Mouse (Mus musculus) intestine, embryonic 16.5 days (tissue): ENCODE results near the gene Smyd1. TPM values are rescaled to one million over a fixed set of nuclear protein-coding genes. Genes with fewer than 3 reads are reported as not detected.

ENCODE experiments used
- ATAC-seq: fragments of 200-750 bp; cut with Nextera tagmentation; 2 replicates; pipeline ENCODE4 v1.8.0; 2017; ENCODE audit warnings: moderate TSS enrichment, moderate library complexity
- H3K27ac ChIP-seq: fragments of 300-500 bp; sonication (generic); 2 replicates; pipeline ENCODE4 v1.5.1; 2014; ENCODE audit warnings: mild to moderate bottlenecking, low read length
- H3K27me3 ChIP-seq: fragments of 300-500 bp; sonication (generic); replicated peaks from 2 replicates; pipeline ENCODE4 v1.6.1; 2014; ENCODE audit warnings: low read length, control low read depth, mixed read lengths; ENCODE audit not compliant: control insufficient read depth, insufficient read depth
- H3K36me3 ChIP-seq: fragments of 300-500 bp; sonication (generic); 2 replicates; pipeline ENCODE4 v1.6.1; 2014; ENCODE audit warnings: low read length, control low read depth; ENCODE audit not compliant: control insufficient read depth, insufficient read depth
- H3K4me1 ChIP-seq: fragments of 300-500 bp; sonication (generic); 2 replicates; pipeline ENCODE4 v1.6.1; 2014; ENCODE audit warnings: low read length, control low read depth, mixed read lengths; ENCODE audit not compliant: control insufficient read depth, insufficient read depth
- H3K4me2 ChIP-seq: fragments of 300-500 bp; sonication (generic); 2 replicates; pipeline ENCODE4 v1.6.1; 2014; ENCODE audit warnings: low read depth, low read length, control low read depth
- H3K4me3 ChIP-seq: fragments of 300-500 bp; sonication (generic); 2 replicates; pipeline ENCODE4 v1.5.1; 2014; ENCODE audit warnings: mild to moderate bottlenecking, low read length
- H3K9ac ChIP-seq: fragments of 300-500 bp; sonication (generic); 2 replicates; pipeline ENCODE4 v1.6.1; 2014; ENCODE audit warnings: low read depth, low read length
- H3K9me3 ChIP-seq: fragments of 300-500 bp; sonication (generic); 2 replicates; pipeline ENCODE4 v1.6.1; 2016; ENCODE audit warnings: low read length, control low read depth; ENCODE audit not compliant: control insufficient read depth
- WGBS: fragments of 180-500 bp; shearing (Covaris S2); extraction: QIAGEN DNeasy Blood & Tissue Kit; methylation state at CpG from one replicate; pipeline ENCODE4 v1.1.7; 2014; 5-methylcytosine and 5-hydroxymethylcytosine counted together
- polyA plus RNA-seq: library from polyadenylated mRNA; unstranded; fragments of >200 nt; fragmentation: Nextera tagmentation; extraction: Ambion mirVana; gene quantifications from 2 replicates; pipeline ENCODE4 v1.2.1, GENCODE M21; 2015

The Smyd1 gene
- polyA plus RNA-seq, 1 experiment from 2014 or later, result 0.34 TPM

GRCm38 (mm10) chr6:71211917-71212316 lies 110.1 kb downstream of the Smyd1 start:
- WGBS, result 69% methylated on average over 7 of the region's 7 CpGs
- Histone ChIP-seq H3K27ac (no peak overlapping the region), H3K4me1 (no peaks in the 10 kb centered on the region), H3K4me3 (no peak overlapping the region), H3K9ac (no peak overlapping the region), H3K36me3 (no peaks in the 10 kb centered on the region), H3K27me3 (no peaks in the 10 kb centered on the region), H3K4me2 (no peak overlapping the region), H3K9me3 (no peaks in the 10 kb centered on the region)
- ATAC-seq, result no peak

DNA sequence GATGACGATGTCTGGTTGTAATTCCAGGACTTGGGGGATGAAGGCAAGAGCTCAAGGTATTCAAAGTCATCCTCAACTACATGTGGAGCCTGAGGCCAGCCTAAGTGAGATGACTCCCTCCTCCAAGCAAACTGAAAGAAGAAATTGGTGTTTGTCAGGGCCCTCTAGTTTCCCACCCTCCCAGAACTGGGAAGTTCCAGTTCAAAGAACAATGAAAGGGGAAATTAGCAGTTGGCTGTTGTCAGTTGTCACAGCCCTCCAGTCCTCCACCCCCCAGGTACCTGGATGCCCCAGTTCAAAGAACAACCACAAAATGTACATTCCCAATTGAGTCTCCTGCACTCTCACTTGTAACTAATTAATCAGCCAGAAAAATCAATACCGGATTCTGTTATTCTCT lies 113.3 kb downstream of the Smyd1 start:
- no peak overlapping the region for H3K9ac ChIP-seq
- no peak overlapping the region for H3K4me2 ChIP-seq
- no peak overlapping the region for H3K4me3 ChIP-seq
- no peaks in the 10 kb centered on the region for H3K4me1 ChIP-seq
- no peak for ATAC-seq
- H3K27me3 ChIP-seq, result no peaks in the 10 kb centered on the region
- WGBS, result 81% methylated on average over 2 of the region's 2 CpGs
- no peaks in the 10 kb centered on the region for H3K9me3 ChIP-seq
- no peaks in the 10 kb centered on the region for H3K36me3 ChIP-seq
- no peak overlapping the region for H3K27ac ChIP-seq

GRCm38 (mm10) chr6:71204166-71204565 lies 117.9 kb downstream of the Smyd1 start:
- no peaks in the 10 kb centered on the region for H3K9me3 ChIP-seq
- 82% methylated on average over 8 of the region's 8 CpGs for WGBS
- H3K4me3 ChIP-seq, result no peak overlapping the region
- no peak overlapping the region for H3K4me2 ChIP-seq
- no peaks in the 10 kb centered on the region for H3K4me1 ChIP-seq
- H3K36me3 ChIP-seq, result no peaks in the 10 kb centered on the region
- no peak overlapping the region for H3K27ac ChIP-seq
- no peak for ATAC-seq
- no peaks in the 10 kb centered on the region for H3K27me3 ChIP-seq
- no peak overlapping the region for H3K9ac ChIP-seq

DNA sequence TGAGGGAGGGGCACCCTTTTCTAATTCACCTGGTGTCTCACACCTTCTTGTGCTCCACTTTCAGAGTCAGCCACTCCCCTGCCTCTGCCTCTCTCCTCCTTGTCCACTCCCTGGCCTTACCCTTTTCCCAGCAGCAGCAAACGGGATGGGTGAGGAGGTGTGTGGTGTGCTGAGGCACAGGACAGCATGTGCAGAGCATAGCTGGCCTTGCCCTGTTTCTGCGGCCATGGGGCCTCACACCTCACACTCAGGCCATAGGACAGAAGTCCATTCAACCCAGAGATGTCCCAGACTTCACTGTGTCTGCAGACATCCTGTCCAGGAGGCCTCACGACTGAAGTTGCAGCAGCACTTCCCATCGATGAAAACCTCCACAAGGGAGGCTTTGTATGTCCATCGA lies 118.4 kb downstream of the Smyd1 start:
- no peak for ATAC-seq
- H3K27me3 ChIP-seq, result no peaks in the 10 kb centered on the region
- H3K4me3 ChIP-seq, result no peak overlapping the region
- no peaks in the 10 kb centered on the region for H3K9me3 ChIP-seq
- H3K9ac ChIP-seq, result no peak overlapping the region
- WGBS, result 70% methylated on average over 5 of the region's 5 CpGs
- no peaks in the 10 kb centered on the region for H3K36me3 ChIP-seq
- H3K4me2 ChIP-seq, result no peak overlapping the region
- no peak overlapping the region for H3K27ac ChIP-seq
- H3K4me1 ChIP-seq, result no peaks in the 10 kb centered on the region

GRCm38 (mm10) chr6:71201925-71202324 lies 120.1 kb downstream of the Smyd1 start:
- peak overlapping the region; percentile 47 for H3K9ac ChIP-seq
- H3K4me3 ChIP-seq, result peak overlapping the region; percentile 35
- no peaks in the 10 kb centered on the region for H3K27me3 ChIP-seq
- peak overlapping the region; percentile 23 for H3K4me2 ChIP-seq
- ATAC-seq, result 0 out of 2 replicates have a peak, but pooled peaks have one; percentile 3
- WGBS, result 52% methylated on average over 5 of the region's 5 CpGs
- H3K36me3 ChIP-seq, result no peaks in the 10 kb centered on the region
- no peaks in the 10 kb centered on the region for H3K9me3 ChIP-seq
- no peaks in the 10 kb centered on the region for H3K4me1 ChIP-seq
- peak overlapping the region; percentile 36 for H3K27ac ChIP-seq

DNA sequence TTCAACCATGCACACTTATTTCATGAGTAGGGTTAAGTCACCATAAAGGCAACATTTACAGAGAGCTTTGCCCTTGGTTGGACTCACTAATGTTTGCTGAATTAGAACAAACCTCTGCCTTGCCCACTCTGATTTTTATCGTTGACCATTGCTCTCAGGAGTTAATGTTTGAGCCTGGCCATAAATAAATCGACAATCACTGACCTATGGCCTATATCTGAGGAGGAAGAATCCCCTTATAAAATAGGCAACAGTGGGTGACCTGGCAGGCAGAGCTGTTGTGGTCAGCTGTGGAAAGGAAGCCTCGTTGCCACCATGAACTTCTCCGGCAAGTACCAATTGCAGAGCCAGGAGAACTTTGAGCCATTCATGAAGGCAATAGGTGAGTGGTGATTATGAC lies 122.4 kb downstream of the Smyd1 start, which contains the start of gene Fabp1:
Fabp1 (plus strand) TSS at position 216 of the 400 bp plus-strand sequence.
- Histone ChIP-seq H3K9me3 (no peaks in the 10 kb centered on the region), H3K4me1 (no peaks in the 10 kb centered on the region), H3K4me3 (peak within 1 kb of the TSS; percentile 35), H3K9ac (peak within 1 kb of the TSS; percentile 52; the same call in 1 of the 2 replicates), H3K4me2 (peak within 1 kb of the TSS; percentile 5), H3K27ac (peak within 1 kb of the TSS; percentile 36), H3K27me3 (no peaks in the 10 kb centered on the region), H3K36me3 (no peaks in the 10 kb centered on the region)
- ATAC-seq, result peak; percentile 59
- WGBS, result 68% methylated on average over 4 of the region's 4 CpGs

GRCm38 (mm10) chr6:71197636-71198535 lies 124.1 kb downstream of the Smyd1 start:
- Histone ChIP-seq H3K27ac (peak overlapping the region; percentile 57), H3K36me3 (no peaks in the 10 kb centered on the region), H3K9ac (no peak overlapping the region), H3K4me2 (no peak overlapping the region), H3K4me3 (no peak overlapping the region), H3K4me1 (no peaks in the 10 kb centered on the region), H3K27me3 (no peaks in the 10 kb centered on the region), H3K9me3 (no peaks in the 10 kb centered on the region)
- 75% methylated on average over 13 of the region's 13 CpGs for WGBS
- peak; percentile 43 for ATAC-seq

DNA sequence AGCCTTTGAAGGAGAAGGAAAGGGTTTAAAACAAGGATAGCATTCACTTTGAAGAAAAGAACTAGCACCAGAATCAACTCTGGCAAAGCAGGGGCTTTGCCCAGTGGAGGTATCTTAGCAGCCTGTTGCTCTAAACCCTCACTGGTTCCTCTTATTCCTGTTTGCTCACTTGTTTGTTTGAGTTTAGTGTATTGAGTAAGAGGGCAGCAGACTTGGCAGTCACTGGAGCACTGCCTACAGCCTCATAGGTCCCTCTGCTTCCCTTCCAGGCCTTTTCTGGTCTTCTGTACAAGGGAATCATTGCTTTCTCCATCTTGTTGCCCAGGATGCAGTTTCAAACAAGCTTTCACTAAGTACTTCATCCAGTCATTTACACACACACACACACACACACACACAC lies 125.9 kb downstream of the Smyd1 start:
- no peaks in the 10 kb centered on the region for H3K9me3 ChIP-seq
- no peak overlapping the region for H3K4me2 ChIP-seq
- H3K4me1 ChIP-seq, result no peaks in the 10 kb centered on the region
- no peaks in the 10 kb centered on the region for H3K27me3 ChIP-seq
- H3K36me3 ChIP-seq, result no peaks in the 10 kb centered on the region
- ATAC-seq, result no peak
- no peak overlapping the region for H3K9ac ChIP-seq
- H3K27ac ChIP-seq, result no peak overlapping the region
- no peak overlapping the region for H3K4me3 ChIP-seq

- no peaks in the 10 kb centered on the region for H3K27me3 ChIP-seq
- no peaks in the 10 kb centered on the region for H3K36me3 ChIP-seq
- H3K9me3 ChIP-seq, result no peaks in the 10 kb centered on the region
- no peak overlapping the region for H3K4me3 ChIP-seq
- no peak overlapping the region for H3K4me2 ChIP-seq
- no peak overlapping the region for H3K27ac ChIP-seq
- no peak overlapping the region for H3K9ac ChIP-seq
- no peaks in the 10 kb centered on the region for H3K4me1 ChIP-seq
- 83% methylated on average over 6 of the region's 6 CpGs for WGBS
- no peak for ATAC-seq
These were observed 128.8 kb downstream of the Smyd1 start for GRCm38 (mm10) chr6:71193151-71193740.
